Mouse (Mus musculus): Measurements from ENCODE around the gene Glmn.
A peak's percentile ranks its signal among the peaks of the same experiment; 100 is the strongest.

Gene Glmn

DNA sequence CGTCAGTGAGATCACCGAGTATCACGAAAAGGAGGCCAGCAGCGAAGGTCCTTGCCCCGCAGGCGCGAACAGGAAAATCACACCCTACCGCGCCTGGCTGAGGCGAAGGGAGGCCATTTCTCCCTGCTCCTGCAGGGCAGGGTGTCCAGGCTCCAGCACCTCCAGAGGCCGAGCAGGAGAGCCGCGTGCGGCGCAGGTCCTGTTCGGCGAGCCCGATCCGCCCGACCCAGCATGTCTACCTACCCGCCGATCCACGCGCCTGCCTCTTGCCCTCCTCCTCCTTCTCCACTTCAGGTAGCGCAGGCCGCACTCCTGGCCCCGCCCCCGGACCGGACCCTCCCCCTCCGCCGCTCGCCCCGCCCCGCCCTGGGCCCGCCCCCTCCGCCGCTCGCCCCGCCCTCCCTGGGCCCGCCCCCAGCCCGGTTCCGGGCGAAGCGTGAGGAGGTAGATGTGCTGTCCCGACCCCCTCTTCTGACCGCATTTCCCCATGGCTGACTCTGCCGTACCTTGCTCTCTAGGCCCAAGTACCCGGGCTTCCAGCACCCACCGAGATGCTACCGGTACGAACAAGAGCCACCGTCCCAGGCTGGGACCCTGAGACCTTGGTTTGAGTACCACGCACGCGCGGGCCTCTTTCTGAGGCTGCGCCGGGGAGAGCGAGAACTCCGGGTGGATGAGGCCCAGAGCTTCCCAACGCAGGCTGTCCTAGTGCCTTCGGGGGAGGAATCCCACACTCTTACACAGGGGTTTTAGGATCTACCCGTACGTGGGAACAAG lies at the start of gene Glmn, which contains the start of gene Rpap2:
Gene Glmn, minus strand, starts transcription at position 588 of the 777 bp plus-strand sequence.
Gene Rpap2, plus strand, starts transcription at position 73 of the 777 bp plus-strand sequence.
- peak; percentile 85 for DNase-seq (ENCODE audit: low read depth, low spot score)

GRCm38 (mm10) chr5:107645935-107646334 lies 48.2 kb upstream of the Glmn start:
- no peak for DNase-seq (ENCODE audit: low read depth, low spot score)

DNA sequence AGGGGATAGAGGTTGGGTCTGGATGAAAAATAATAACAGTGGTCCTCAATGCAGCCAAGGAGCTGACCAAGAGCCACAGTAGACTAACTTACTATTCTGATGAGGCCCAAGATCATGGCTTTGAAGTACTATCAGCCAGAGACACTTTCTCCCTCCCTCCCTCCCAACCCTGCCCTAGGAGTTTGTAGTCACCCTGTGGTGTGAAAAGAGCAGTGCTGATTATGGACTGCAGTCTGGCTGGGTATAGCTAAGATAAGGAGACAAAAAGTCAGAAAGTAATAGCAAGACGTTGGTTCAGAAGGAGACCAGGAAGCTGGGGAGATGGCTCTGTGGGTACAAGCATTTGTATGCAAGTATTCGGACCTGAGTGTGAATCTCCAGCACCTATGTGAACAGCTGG lies 46.9 kb upstream of the Glmn start:
- no peak for DNase-seq (ENCODE audit: low read depth, low spot score)

DNA sequence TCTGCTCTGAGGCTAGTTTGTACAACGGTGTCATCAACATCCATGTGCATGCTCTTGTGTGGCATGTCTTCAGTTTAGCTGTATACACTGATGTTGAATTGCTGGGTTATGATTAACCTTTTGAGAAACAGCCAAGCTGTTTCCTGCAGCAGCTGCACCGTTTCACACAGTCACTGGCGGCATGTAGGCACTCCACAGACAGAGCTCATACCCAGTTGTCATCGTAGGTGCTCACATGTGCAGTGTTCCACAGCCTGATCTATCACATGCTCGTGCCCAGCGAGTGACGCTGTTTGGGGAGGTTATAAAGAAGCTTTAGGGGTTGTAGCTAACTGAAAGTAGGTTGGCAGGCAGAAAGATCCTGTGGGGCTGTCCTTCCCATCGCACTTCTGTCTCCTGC lies 40.7 kb upstream of the Glmn start:
- DNase-seq (ENCODE audit: low read depth, low spot score) = no peak

- no peak for DNase-seq (ENCODE audit: low read depth, low spot score)
These were observed 39.4 kb upstream of the Glmn start for GRCm38 (mm10) chr5:107637106-107637505.

DNA sequence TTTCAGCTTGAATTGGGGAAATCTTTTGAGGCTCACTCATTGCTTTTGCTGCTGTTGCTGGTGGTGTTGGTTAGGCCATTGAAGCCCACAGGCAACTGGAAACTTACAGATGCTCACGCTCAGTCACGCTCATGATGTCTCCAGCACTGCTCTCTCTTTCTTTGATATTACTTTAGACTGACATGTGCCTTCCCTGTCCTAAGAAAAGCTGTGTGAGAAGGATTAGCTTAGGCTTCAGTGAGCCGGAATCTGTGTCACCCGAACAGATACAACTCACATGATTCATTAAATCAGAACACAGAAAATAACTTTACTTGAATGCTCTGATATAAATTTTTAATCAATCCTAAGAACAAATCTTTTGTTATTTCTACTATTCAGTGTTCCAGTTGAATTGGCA lies 36.0 kb upstream of the Glmn start:
- DNase-seq (ENCODE audit: low read depth, low spot score) = no peak

DNA sequence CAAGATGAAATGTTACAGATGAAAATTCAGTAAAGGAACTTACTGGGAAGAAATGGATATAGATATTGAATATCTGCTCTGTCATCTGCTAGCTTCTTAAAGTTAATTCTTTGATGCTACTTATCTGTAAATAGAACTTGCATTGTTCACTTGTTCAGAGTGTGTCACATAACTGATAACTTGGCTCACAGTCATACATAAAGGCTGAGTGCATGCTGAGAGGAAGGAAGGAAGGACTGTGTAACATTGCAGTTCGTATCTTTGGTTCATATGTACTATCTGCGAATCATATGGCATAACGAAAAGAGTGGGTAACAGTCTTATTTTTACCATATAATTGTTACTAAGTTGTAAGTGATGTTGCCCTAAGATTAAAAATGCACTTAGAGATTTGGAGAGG lies 23.6 kb upstream of the Glmn start:
- DNase-seq (ENCODE audit: low read depth, low spot score) = no peak

- no peak for DNase-seq (ENCODE audit: low read depth, low spot score)
These were observed 20.3 kb upstream of the Glmn start for GRCm38 (mm10) chr5:107617986-107618385.

GRCm38 (mm10) chr5:107611224-107611623 lies 13.5 kb upstream of the Glmn start:
- DNase-seq (ENCODE audit: low read depth, low spot score) = peak; percentile 87

GRCm38 (mm10) chr5:107598380-107598779 lies 692 bp upstream of the Glmn start:
- peak; percentile 20 for DNase-seq (ENCODE audit: low read depth, low spot score)

GRCm38 (mm10) chr5:107569148-107569547 lies 28.5 kb downstream of the Glmn start:
- DNase-seq (ENCODE audit: low read depth, low spot score) = no peak

- DNase-seq (ENCODE audit: low read depth, low spot score) = no peak
These were observed 40.7 kb downstream of the Glmn start for GRCm38 (mm10) chr5:107556969-107557368.

GRCm38 (mm10) chr5:107554336-107554735 lies 43.4 kb downstream of the Glmn start:
- DNase-seq (ENCODE audit: low read depth, low spot score) = no peak

DNA sequence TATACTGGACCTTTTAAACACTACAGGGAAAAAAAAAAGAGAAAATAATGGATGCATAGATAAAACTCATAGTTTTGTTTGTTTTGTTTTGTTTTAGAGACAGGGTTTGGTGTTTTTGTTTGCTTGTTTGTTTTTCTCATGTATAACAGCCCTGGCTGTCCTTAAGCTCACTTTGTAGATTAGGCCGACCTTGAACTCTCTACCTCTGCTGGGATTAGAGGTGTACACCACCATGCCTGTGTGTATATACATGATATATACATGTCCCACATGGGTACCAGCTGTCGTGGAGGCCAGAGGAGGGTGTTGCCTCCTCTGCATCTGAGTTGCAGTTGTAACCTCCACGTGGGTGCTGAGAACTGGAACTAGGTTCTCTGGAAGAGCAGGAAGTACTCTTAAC lies 49.2 kb downstream of the Glmn start:
- no peak for DNase-seq (ENCODE audit: low read depth, low spot score)

DNA sequence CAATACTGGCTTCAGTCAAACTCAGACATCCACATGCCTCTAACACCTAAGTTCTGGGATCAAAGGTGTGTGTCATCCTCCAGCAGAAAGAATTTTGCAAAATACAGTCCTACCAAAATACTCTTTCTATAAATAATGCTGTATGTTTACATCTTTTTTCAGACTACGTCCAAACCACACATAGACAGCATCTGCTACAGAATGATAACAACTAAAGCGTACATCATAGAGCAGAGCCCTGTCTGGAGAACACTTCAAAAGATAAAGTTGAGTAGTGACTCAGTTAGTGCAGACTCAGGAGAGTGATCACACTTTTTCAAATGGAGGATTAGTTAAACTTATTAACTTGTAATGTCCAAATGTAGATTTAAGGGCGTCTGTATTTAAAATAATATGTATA lies 49.7 kb downstream of the Glmn start:
- no peak for DNase-seq (ENCODE audit: low read depth, low spot score)

- DNase-seq (ENCODE audit: low read depth, low spot score) = no peak
These were observed 51.8 kb downstream of the Glmn start for GRCm38 (mm10) chr5:107545927-107546326.

- DNase-seq (ENCODE audit: low read depth, low spot score) = no peak
These were observed 56.0 kb downstream of the Glmn start for GRCm38 (mm10) chr5:107541696-107542095.

DNA sequence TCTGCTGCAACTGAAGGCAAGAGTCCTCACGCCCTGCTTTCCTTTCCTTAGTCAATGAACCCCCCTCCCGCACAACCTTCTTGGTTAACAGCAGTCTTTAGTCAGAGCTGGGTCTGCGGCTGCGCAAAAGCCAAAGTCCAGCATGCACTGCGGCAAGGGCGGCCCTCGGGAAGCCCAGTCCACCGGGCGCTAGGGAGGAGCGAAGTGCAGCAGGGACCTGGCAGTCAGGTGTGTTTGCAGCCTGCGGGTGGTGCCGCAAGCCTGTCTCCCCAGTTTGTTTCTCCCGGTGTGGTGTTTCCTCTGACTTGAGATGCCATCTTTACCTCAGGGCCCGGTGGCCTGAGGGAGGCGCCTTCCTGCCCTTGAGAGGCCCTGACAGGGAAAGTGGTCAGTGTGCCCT lies 63.1 kb downstream of the Glmn start, which contains the start of gene 1700028K03Rik:
Gene 1700028K03Rik, plus strand, starts transcription at position 129 of the 400 bp plus-strand sequence.
- no peak for DNase-seq (ENCODE audit: low read depth, low spot score)

DNA sequence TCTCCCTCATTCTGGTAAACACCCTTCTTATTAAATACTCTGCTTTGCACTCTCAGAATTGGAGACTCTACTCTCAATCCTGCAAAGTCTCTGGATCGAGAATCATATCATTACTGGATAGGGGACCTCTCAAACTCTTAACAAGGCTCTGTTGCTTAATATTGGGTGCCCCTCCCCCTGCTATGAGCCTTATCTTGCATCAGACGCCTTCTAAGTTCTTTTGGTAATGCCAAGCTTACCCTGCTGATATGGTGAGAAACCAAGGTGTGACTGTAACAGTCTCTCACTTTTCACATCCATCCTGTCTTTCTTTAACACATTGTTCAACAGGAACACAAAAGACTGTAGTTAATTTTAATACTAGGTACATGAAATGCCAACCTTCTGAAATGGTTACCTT lies 64.1 kb downstream of the Glmn start:
- no peak for DNase-seq (ENCODE audit: low read depth, low spot score)

GRCm38 (mm10) chr5:107528856-107529255 lies 68.8 kb downstream of the Glmn start:
- DNase-seq (ENCODE audit: low read depth, low spot score) = peak; percentile 9

DNA sequence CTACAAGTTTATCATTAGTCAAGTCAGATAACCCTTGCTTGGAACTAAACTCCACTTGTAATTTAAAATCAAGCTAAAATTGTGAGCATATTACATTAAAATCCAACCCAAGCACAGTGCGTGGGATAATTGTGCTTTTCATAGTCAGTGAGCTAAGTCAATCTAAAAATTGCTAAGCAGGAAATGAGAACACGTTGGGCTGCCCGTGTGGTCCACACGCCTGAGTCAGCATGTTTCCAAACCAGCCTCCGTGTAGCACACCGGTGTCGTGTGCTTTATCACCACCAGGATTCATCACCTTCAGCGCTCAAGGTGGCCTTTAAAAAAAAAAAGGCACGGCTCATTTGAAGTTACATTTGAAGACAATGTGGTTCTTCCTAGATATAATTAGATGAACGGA lies 73.4 kb downstream of the Glmn start:
- no peak for DNase-seq (ENCODE audit: low read depth, low spot score)

- no peak for DNase-seq (ENCODE audit: low read depth, low spot score)
These were observed 75.8 kb downstream of the Glmn start for GRCm38 (mm10) chr5:107521897-107522296.

GRCm38 (mm10) chr5:107521386-107521785 lies 76.3 kb downstream of the Glmn start:
- DNase-seq (ENCODE audit: low read depth, low spot score) = no peak

GRCm38 (mm10) chr5:107518602-107519001 lies 79.1 kb downstream of the Glmn start:
- no peak for DNase-seq (ENCODE audit: low read depth, low spot score)
